Mouse (Mus musculus) stomach, embryonic 16.5 days (tissue): ENCODE measurements around the gene Cdca5. TPM values are rescaled to one million over a fixed set of nuclear protein-coding genes. Genes with fewer than 3 reads are reported as not detected.
"Not testable (repeated sequence)": the region's sequence is repeated elsewhere in the genome, so short reads cannot be mapped to it uniquely, and the experiment has no call there.

Experiments
- ATAC-seq: fragments of 200-750 bp; cut with Nextera tagmentation; 2 replicates; pipeline ENCODE4 v1.8.0; 2017; ENCODE audit warnings: moderate number of reproducible peaks, moderate TSS enrichment; ENCODE audit not compliant: insufficient read depth, low FRiP score
- H3K27ac ChIP-seq: fragments of 300-500 bp; sonication (generic); 2 replicates; pipeline ENCODE4 v1.5.1; 2014; ENCODE audit warnings: low read length
- H3K27me3 ChIP-seq: fragments of 300-500 bp; sonication (generic); 2 replicates; pipeline ENCODE4 v1.6.1; 2014; ENCODE audit warnings: low read length, control low read depth, mixed read lengths; ENCODE audit not compliant: control insufficient read depth, insufficient read depth
- H3K36me3 ChIP-seq: fragments of 300-500 bp; sonication (generic); 2 replicates; pipeline ENCODE4 v1.6.1; 2014; ENCODE audit warnings: low read length; ENCODE audit not compliant: control insufficient read depth, insufficient read depth
- H3K4me1 ChIP-seq: fragments of 300-500 bp; sonication (generic); 2 replicates; pipeline ENCODE4 v1.6.1; 2014; ENCODE audit warnings: low read length, control low read depth, mixed read lengths; ENCODE audit not compliant: control insufficient read depth, insufficient read depth
- H3K4me2 ChIP-seq: fragments of 300-500 bp; sonication (generic); 2 replicates; pipeline ENCODE4 v1.6.1; 2014; ENCODE audit warnings: low read depth, low read length, mixed read lengths
- H3K4me3 ChIP-seq: fragments of 300-500 bp; sonication (generic); replicated peaks from 2 replicates; pipeline ENCODE4 v1.5.1; 2014; ENCODE audit warnings: mild to moderate bottlenecking, low read length
- H3K9ac ChIP-seq: fragments of 300-500 bp; sonication (generic); 2 replicates; pipeline ENCODE4 v1.6.1; 2014; ENCODE audit warnings: low read length
- H3K9me3 ChIP-seq: fragments of 300-500 bp; sonication (generic); replicated peaks from 2 replicates; pipeline ENCODE4 v1.6.1; 2016; ENCODE audit warnings: low read length, control low read depth; ENCODE audit not compliant: control insufficient read depth
- WGBS: fragments of 180-500 bp; shearing (Covaris S2); extraction: QIAGEN DNeasy Blood & Tissue Kit; methylation state at CpG from one replicate; pipeline ENCODE4 v1.1.7; 2014; 5-methylcytosine and 5-hydroxymethylcytosine counted together
- polyA plus RNA-seq: library from polyadenylated mRNA; unstranded; fragments of >200 nt; fragmentation: Nextera tagmentation; extraction: Ambion mirVana; gene quantifications from 2 replicates; pipeline ENCODE4 v1.2.1, GENCODE M21; 2015

Gene Cdca5
- polyA plus RNA-seq, 1 experiment from 2014 or later = 29.9 TPM

- H3K27ac ChIP-seq = no peak overlapping the region
- no peaks in the 10 kb centered on the region for H3K36me3 ChIP-seq
- 25% methylated on average over 4 of the region's 4 CpGs for WGBS
- H3K9ac ChIP-seq = no peak overlapping the region
- H3K27me3 ChIP-seq = no peaks in the 10 kb centered on the region
- H3K4me1 ChIP-seq = 0 out of 2 replicates have a peak, but pooled peaks cover 7% of the 10 kb centered on the region
- H3K4me2 ChIP-seq = no peak overlapping the region
- H3K4me3 ChIP-seq = no peak overlapping the region
- H3K9me3 ChIP-seq = no peaks in the 10 kb centered on the region
- ATAC-seq = no peak
Measured at GRCm38 (mm10) chr19:6126289-6126688, 41.5 kb downstream of the Cdca5 start.

DNA sequence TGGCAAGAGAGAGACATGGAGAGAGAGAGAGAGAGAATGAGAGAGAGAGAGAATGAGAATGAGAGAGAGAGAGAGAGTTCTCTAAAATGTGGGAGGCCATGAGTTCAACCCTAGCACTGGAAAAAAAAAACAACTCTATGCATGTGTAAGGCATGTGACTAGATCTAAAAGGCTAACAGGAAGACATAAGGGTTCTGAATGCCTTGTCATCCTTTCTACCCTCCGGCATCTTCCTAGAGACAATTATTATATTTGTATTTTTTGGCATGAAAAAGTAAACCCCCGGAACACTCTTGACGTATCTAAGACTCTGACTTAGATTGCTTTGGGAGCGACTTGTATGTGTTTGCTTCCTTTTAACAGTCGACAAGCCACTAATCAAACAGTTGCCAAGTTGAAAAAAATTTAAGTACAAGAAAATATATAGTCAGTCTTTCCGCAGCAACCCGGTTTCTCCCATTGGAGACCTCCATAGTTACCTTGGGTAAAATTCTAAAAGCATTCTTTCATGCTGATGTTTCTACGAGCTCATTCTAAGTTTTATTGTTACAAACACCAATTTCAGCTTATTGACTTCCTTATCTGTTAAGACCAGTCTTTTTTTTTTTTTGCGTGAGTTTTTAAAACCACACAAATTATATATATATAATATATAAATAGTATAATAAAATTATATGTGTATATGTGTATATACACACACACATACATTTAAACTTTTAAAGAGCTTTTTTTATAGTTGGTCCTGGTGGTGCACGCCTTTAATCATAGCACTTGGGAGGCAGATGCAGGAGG lies 42.2 kb downstream of the Cdca5 start:
- no peak for ATAC-seq
- Histone ChIP-seq H3K36me3 (no peaks in the 10 kb centered on the region), H3K4me3 (peak overlapping the region; percentile 65), H3K27me3 (no peaks in the 10 kb centered on the region), H3K4me2 (peak overlapping the region; percentile 65), H3K27ac (peak overlapping the region; percentile 94; the same call in 1 of the 2 replicates), H3K9me3 (no peaks in the 10 kb centered on the region), H3K9ac (peak overlapping the region; percentile 80), H3K4me1 (0 out of 2 replicates have a peak, but pooled peaks cover 7% of the 10 kb centered on the region)
- WGBS = 66% methylated on average over 10 of the region's 10 CpGs

GRCm38 (mm10) chr19:6127760-6128341 lies 43.1 kb downstream of the Cdca5 start, which contains the start of gene Snx15:
Snx15 (minus strand) TSS chr19:6128304.
- under 1% methylated on average over 32 of the region's 32 CpGs for WGBS
- Histone ChIP-seq H3K4me3 (peak within 1 kb of the TSS; percentile 65), H3K9ac (peak within 1 kb of the TSS; percentile 80), H3K4me2 (peak within 1 kb of the TSS; percentile 65), H3K27ac (peak within 1 kb of the TSS; percentile 94), H3K36me3 (no peaks in the 10 kb centered on the region), H3K4me1 (0 out of 2 replicates have a peak, but pooled peaks cover 7% of the 10 kb centered on the region), H3K27me3 (no peaks in the 10 kb centered on the region), H3K9me3 (no peaks in the 10 kb centered on the region)
- ATAC-seq = peak; percentile 92

GRCm38 (mm10) chr19:6130414-6131128 lies 45.8 kb downstream of the Cdca5 start:
- WGBS = 68% methylated on average over 7 of the region's 7 CpGs
- peak overlapping the region; percentile 21; the same call in 1 of the 2 replicates for H3K27ac ChIP-seq
- H3K9ac ChIP-seq, ATAC-seq, H3K4me3 ChIP-seq, H3K9me3 ChIP-seq, H3K4me2 ChIP-seq, H3K27me3 ChIP-seq, H3K4me1 ChIP-seq, H3K36me3 ChIP-seq: not testable (repeated sequence)

DNA sequence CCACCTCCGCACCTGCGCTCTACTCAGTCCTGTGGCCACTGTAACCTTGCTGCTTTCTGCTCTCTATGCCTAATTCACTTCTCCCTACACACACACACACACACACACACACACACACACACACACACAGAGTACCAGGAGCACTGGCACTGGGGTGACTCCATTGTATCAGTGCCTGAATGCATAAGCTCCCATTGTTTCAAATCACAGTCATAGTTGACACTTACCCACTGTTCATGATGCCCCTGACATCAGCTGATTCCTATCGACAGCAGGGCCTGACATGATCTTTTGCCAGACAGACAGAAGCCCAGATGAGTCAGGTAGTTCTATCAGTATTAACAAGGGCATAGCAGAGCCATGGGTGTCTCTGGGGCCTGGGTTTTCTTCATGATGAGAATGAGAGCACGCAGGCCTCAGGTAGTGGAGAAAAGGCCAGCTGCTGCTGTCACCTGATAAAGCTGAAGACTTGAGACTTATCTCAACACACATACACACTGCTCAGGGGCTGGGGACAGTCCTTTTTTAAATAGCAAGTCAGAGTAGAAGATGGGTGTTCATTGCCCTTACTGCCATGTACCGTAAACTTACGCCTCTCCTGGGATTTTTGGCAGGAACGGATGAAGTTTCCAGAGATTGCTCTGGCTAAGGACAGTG lies 47.5 kb downstream of the Cdca5 start:
- Histone ChIP-seq H3K36me3 (peaks cover 11% of the 10 kb centered on the region; the same call in 1 of the 2 replicates), H3K4me2 (no peak overlapping the region), H3K4me1 (0 out of 2 replicates have a peak, but pooled peaks cover 2% of the 10 kb centered on the region), H3K27me3 (no peaks in the 10 kb centered on the region), H3K27ac (no peak overlapping the region), H3K4me3 (no peak overlapping the region), H3K9me3 (no peaks in the 10 kb centered on the region), H3K9ac (no peak overlapping the region)
- WGBS = 84% methylated on average over 7 of the region's 7 CpGs
- ATAC-seq = no peak

DNA sequence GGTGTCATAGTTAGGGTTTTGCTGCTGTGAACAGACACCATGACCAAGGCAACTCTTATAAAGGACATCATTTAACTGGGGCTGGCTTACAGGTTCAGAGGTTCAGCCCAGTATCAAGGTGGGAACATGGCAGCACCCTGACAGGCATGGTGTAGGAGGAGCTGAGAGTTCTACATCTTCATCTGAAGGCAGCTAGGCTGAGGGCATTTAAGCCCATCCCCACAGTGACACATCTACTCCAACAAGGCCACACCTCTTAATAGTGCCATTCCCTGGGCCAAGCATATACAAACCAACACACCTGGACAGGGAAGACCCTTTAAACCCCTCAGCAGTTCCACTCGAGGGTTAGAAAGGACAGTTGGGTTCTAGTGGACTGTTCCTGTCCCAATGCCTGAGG lies 48.4 kb downstream of the Cdca5 start:
- not testable (repeated sequence) for H3K4me2 ChIP-seq, H3K27me3 ChIP-seq, H3K9me3 ChIP-seq, H3K4me1 ChIP-seq, ATAC-seq, H3K4me3 ChIP-seq, H3K27ac ChIP-seq, H3K9ac ChIP-seq
- peaks cover 11% of the 10 kb centered on the region; the same call in 1 of the 2 replicates for H3K36me3 ChIP-seq
- 47% methylated on average over 1 of the region's 1 CpGs for WGBS

DNA sequence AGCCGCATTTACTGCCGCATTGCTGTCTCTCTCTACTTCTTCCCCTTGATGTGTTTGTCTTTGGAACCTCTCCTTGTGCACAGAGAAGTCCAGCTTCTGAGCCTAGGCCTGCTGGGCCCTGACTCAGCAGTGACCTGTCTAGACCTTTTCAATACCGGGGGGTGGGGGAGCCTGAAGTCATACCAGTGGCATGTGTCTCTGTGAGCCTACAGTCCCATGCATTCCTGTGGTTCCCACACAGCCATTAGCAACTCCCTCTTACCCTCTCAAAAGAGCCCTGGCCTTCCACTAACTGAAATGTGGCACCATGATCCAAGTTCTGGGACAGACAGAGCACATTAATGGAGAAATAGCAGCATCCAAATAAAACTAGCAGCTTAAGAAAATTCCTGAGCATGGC lies 51.6 kb downstream of the Cdca5 start:
- Histone ChIP-seq H3K4me3 (no peak overlapping the region), H3K4me1 (peaks cover 7% of the 10 kb centered on the region), H3K36me3 (peaks cover 11% of the 10 kb centered on the region; the same call in 1 of the 2 replicates), H3K27me3 (no peaks in the 10 kb centered on the region), H3K4me2 (no peak overlapping the region), H3K9ac (0 out of 2 replicates have a peak overlapping the region, but pooled peaks have one; percentile 43), H3K27ac (no peak overlapping the region), H3K9me3 (no peaks in the 10 kb centered on the region)
- 84% methylated on average over 3 of the region's 3 CpGs for WGBS
- ATAC-seq = no peak

GRCm38 (mm10) chr19:6139701-6140100 lies 54.9 kb downstream of the Cdca5 start:
- peaks cover 12% of the 10 kb centered on the region for H3K4me1 ChIP-seq
- H3K4me3 ChIP-seq = peak overlapping the region; percentile 71
- H3K9ac ChIP-seq = peak overlapping the region; percentile 86; the same call in 1 of the 2 replicates
- H3K27ac ChIP-seq = no peak overlapping the region
- 0 out of 2 replicates have a peak, but pooled peaks cover 4% of the 10 kb centered on the region for H3K9me3 ChIP-seq
- no peaks in the 10 kb centered on the region for H3K27me3 ChIP-seq
- peaks cover 8% of the 10 kb centered on the region; the same call in 1 of the 2 replicates for H3K36me3 ChIP-seq
- peak overlapping the region; percentile 70 for H3K4me2 ChIP-seq
- 90% methylated on average over 6 of the region's 6 CpGs for WGBS
- ATAC-seq = no peak
